Mouse (Mus musculus) adrenal gland, postnatal 14 days (tissue): ENCODE data around the gene Muc13. TPM values are rescaled to one million over a fixed set of nuclear protein-coding genes. Genes with fewer than 3 reads are reported as not detected.

Experiments
- DNase-seq: peaks from one replicate; pipeline ENCODE4 v3.0.0; 2021; ENCODE audit warnings: mixed read lengths
- total RNA-seq: library from RNA; stranded (reverse); gene quantifications from 2 replicates; pipeline ENCODE4 v1.2.3, GENCODE M21; 2021

The Muc13 gene
- total RNA-seq, 1 experiment from 2014 or later: 0.22 TPM

- no peak for DNase-seq
Observed at GRCm38 (mm10) chr16:33824603-33825002, 30.8 kb downstream of the Muc13 start.

GRCm38 (mm10) chr16:33828496-33828895 lies 34.7 kb downstream of the Muc13 start:
- no peak for DNase-seq

GRCm38 (mm10) chr16:33829301-33829831 lies 35.5 kb downstream of the Muc13 start, which contains the start of gene Itgb5:
TSS of gene Itgb5 (plus strand) at chr16:33829665.
- DNase-seq: peak; percentile 92

GRCm38 (mm10) chr16:33829842-33830511 lies 36.1 kb downstream of the Muc13 start:
- peak; percentile 78 for DNase-seq

GRCm38 (mm10) chr16:33830512-33831105 lies 36.8 kb downstream of the Muc13 start:
- DNase-seq: no peak

GRCm38 (mm10) chr16:33832057-33832456 lies 38.2 kb downstream of the Muc13 start:
- no peak for DNase-seq

GRCm38 (mm10) chr16:33832728-33833428 lies 39.0 kb downstream of the Muc13 start:
- peak; percentile 47 for DNase-seq

- DNase-seq: no peak
Observed at GRCm38 (mm10) chr16:33833429-33833753, 39.6 kb downstream of the Muc13 start.

- DNase-seq: peak; percentile 84
Observed at GRCm38 (mm10) chr16:33833781-33834482, 40.1 kb downstream of the Muc13 start.

- DNase-seq: peak; percentile 51
Observed at GRCm38 (mm10) chr16:33836676-33837075, 42.8 kb downstream of the Muc13 start.

GRCm38 (mm10) chr16:33837191-33837590 lies 43.4 kb downstream of the Muc13 start:
- DNase-seq: no peak

GRCm38 (mm10) chr16:33840616-33841015 lies 46.8 kb downstream of the Muc13 start:
- DNase-seq: no peak

- no peak for DNase-seq
Observed at GRCm38 (mm10) chr16:33842081-33842880, 48.4 kb downstream of the Muc13 start.

GRCm38 (mm10) chr16:33844150-33844611 lies 50.3 kb downstream of the Muc13 start:
- no peak for DNase-seq

GRCm38 (mm10) chr16:33844866-33845265 lies 51.0 kb downstream of the Muc13 start:
- DNase-seq: no peak

GRCm38 (mm10) chr16:33853271-33853670 lies 59.4 kb downstream of the Muc13 start:
- no peak for DNase-seq

GRCm38 (mm10) chr16:33858766-33859165 lies 64.9 kb downstream of the Muc13 start:
- no peak for DNase-seq

GRCm38 (mm10) chr16:33859380-33859779 lies 65.5 kb downstream of the Muc13 start:
- DNase-seq: no peak

GRCm38 (mm10) chr16:33859988-33860700 lies 66.3 kb downstream of the Muc13 start:
- peak; percentile 95 for DNase-seq

GRCm38 (mm10) chr16:33862406-33862805 lies 68.6 kb downstream of the Muc13 start:
- no peak for DNase-seq

GRCm38 (mm10) chr16:33863208-33863751 lies 69.4 kb downstream of the Muc13 start:
- DNase-seq: no peak
